Mouse (Mus musculus): ENCODE data around the gene Olfr697. TPM values are rescaled to one million over a fixed set of nuclear protein-coding genes. Genes with fewer than 3 reads are reported as not detected.
"Not testable (repeated sequence)": the region's sequence is repeated elsewhere in the genome, so short reads cannot be mapped to it uniquely, and the experiment has no call there.

The Olfr697 gene
- polyA plus RNA-seq (2014; fragmentation: Nextera tagmentation; extraction: Ambion mirVana), result not detected in 2 replicates

DNA sequence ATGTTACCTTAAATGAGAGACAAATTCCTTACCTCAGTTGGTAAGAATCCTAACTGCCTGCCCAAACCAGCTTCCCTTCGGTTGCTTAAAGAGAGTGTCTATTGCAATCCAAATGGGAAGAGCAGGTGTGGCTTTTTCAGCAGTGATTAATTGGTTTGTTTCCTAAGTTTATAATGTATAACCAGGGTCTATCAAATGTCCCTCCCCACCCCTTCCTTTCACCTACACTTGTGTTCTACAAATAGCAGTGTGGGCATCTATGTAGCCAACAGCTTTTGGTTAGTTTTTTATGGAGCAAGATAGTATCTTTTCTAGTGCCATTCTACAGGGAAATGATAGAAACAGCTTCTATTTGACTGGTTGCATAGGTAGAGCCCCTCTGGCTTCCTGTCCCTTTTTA, at the start of gene Olfr697:
Gene Olfr697 (minus strand): TSS at position 101 of the 400 bp plus-strand sequence.
- Histone ChIP-seq H3K27me3 (ENCODE audit: control insufficient read depth, insufficient read depth, low read length) (no peaks in the 10 kb centered on the region), H3K36me3 (ENCODE audit: control insufficient read depth, insufficient read depth, low read length) (no peaks in the 10 kb centered on the region), H3K9ac (ENCODE audit: low read length) (no peak within 1 kb of the TSS), H3K4me2 (no peak within 1 kb of the TSS), H3K9me3 (ENCODE audit: control insufficient read depth, low read length) (no peaks in the 10 kb centered on the region), H3K27ac (ENCODE audit: low read depth, low read length) (no peak within 1 kb of the TSS), H3K4me3 (ENCODE audit: low read depth, low read length) (no peak within 1 kb of the TSS), H3K4me1 (ENCODE audit: control insufficient read depth, insufficient read depth, low read length) (no peaks in the 10 kb centered on the region)
- DNase-seq (ENCODE audit: low spot score, missing footprints) (no peak), ATAC-seq (ENCODE audit: low FRiP score) (no peak)
- 79% methylated on average over 1 of the region's 1 CpGs for WGBS

DNA sequence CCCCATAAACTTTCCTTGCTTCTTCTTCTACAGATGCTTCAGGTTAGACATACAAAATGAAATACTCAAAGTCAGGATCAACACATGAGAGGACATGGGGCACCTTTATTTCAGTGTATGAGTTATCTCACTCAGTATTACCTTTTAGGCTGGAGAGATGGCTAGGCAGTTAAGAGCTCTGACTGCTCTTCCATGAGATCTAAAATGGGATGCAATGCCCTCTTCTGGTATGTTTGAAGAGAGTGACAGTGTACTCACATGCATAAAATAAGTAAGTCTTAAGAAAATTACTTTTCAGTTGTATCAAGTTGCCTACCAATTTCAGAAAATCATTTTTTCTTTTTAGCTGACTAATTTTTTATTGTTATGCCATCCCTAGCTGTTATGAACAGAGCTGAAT, 46.1 kb upstream of the Olfr697 start:
- Histone ChIP-seq H3K4me1 (ENCODE audit: control insufficient read depth, insufficient read depth, low read length) (no peaks in the 10 kb centered on the region), H3K27me3 (ENCODE audit: control insufficient read depth, insufficient read depth, low read length) (no peaks in the 10 kb centered on the region), H3K36me3 (ENCODE audit: control insufficient read depth, insufficient read depth, low read length) (no peaks in the 10 kb centered on the region), H3K4me2 (no peak overlapping the region), H3K27ac (ENCODE audit: low read depth, low read length) (no peak overlapping the region), H3K9me3 (ENCODE audit: control insufficient read depth, low read length) (no peaks in the 10 kb centered on the region), H3K9ac (ENCODE audit: low read length) (no peak overlapping the region), H3K4me3 (ENCODE audit: low read depth, low read length) (no peak overlapping the region)
- no peak for DNase-seq (ENCODE audit: low spot score, missing footprints)
- no peak for ATAC-seq (ENCODE audit: low FRiP score)

DNA sequence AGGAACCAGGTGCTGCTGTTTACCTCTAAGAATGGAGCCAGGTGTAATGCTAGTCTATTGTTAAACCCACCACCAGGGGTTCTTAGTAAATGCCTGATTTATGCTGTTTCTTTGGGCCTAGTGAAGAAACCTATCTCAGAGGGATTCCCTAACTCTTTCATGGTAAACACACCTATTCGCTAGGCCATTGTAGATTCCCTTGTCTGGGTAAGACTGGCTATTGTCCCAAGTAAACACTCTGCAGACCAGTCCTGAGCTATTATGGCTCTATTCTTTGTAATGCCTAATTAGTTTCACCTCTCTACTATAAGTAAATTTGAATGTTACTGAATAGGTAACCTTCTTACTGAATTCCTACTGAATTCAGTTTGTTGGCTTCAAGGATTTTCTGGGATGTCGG, 18.8 kb upstream of the Olfr697 start:
- H3K36me3 ChIP-seq (ENCODE audit: control insufficient read depth, insufficient read depth, low read length); H3K27ac ChIP-seq (ENCODE audit: low read depth, low read length); H3K9ac ChIP-seq (ENCODE audit: low read length); H3K4me1 ChIP-seq (ENCODE audit: control insufficient read depth, insufficient read depth, low read length); H3K4me3 ChIP-seq (ENCODE audit: low read depth, low read length); ATAC-seq (ENCODE audit: low FRiP score); H3K27me3 ChIP-seq (ENCODE audit: control insufficient read depth, insufficient read depth, low read length); H3K4me2 ChIP-seq; DNase-seq (ENCODE audit: low spot score, missing footprints); H3K9me3 ChIP-seq (ENCODE audit: control insufficient read depth, low read length): not testable (repeated sequence)
- WGBS, result 81% methylated on average over 2 of the region's 2 CpGs

DNA sequence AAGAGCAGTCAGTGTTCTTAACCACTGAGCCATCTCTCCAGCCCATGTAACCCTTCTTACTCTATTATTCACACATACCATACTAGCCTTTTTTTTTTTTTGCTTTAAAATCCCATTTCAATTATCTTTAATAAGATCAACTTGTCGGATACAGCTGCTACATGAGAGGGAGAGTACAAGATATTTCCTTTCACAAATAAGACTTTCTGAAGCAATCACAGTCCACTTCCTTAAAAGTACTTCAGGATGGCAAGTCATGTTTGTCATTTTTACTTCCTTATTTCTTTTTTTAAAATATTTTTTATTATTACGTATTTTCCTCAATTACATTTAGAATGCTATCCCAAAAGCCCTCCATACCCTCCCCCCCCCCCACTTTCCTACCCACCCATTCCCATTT, 16.6 kb upstream of the Olfr697 start:
- no peak for DNase-seq (ENCODE audit: low spot score, missing footprints)
- ATAC-seq (ENCODE audit: low FRiP score), result no peak
- no peaks in the 10 kb centered on the region for H3K36me3 ChIP-seq (ENCODE audit: control insufficient read depth, insufficient read depth, low read length)
- no peak overlapping the region for H3K4me2 ChIP-seq
- no peak overlapping the region for H3K27ac ChIP-seq (ENCODE audit: low read depth, low read length)
- H3K4me1 ChIP-seq (ENCODE audit: control insufficient read depth, insufficient read depth, low read length), result no peaks in the 10 kb centered on the region
- 86% methylated on average over 2 of the region's 2 CpGs for WGBS
- no peaks in the 10 kb centered on the region for H3K9me3 ChIP-seq (ENCODE audit: control insufficient read depth, low read length)
- no peak overlapping the region for H3K4me3 ChIP-seq (ENCODE audit: low read depth, low read length)
- H3K27me3 ChIP-seq (ENCODE audit: control insufficient read depth, insufficient read depth, low read length), result no peaks in the 10 kb centered on the region
- no peak overlapping the region for H3K9ac ChIP-seq (ENCODE audit: low read length)

DNA sequence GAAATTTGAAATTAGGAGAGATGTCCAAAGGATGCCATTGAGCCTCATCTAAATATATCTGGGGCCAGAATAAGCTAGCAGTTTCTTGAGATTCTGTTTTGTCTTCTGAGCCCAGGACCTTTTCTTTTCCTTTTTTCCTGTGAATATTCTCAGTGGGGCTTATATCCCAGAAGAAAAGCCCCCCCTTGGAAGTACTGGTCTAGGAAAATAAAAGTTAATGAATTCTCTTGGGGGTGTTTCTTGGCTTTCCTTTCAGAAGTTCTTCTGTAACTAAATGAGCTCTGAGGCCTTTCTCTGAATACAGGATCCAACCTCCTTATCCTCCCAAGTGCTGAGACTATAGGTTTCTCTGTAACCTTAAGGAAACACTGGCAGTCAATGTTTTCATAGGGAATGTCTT, 13.1 kb upstream of the Olfr697 start, which contains the start of gene Olfr698:
Gene Olfr698 (minus strand): TSS at position 101 of the 400 bp plus-strand sequence.
- ATAC-seq (ENCODE audit: low FRiP score) (no peak), DNase-seq (ENCODE audit: low spot score, missing footprints) (no peak)
- Histone ChIP-seq H3K4me1 (ENCODE audit: control insufficient read depth, insufficient read depth, low read length) (no peaks in the 10 kb centered on the region), H3K9me3 (ENCODE audit: control insufficient read depth, low read length) (no peaks in the 10 kb centered on the region), H3K4me3 (ENCODE audit: low read depth, low read length) (no peak within 1 kb of the TSS), H3K27me3 (ENCODE audit: control insufficient read depth, insufficient read depth, low read length) (no peaks in the 10 kb centered on the region), H3K27ac (ENCODE audit: low read depth, low read length) (no peak within 1 kb of the TSS), H3K36me3 (ENCODE audit: control insufficient read depth, insufficient read depth, low read length) (no peaks in the 10 kb centered on the region), H3K9ac (ENCODE audit: low read length) (no peak within 1 kb of the TSS), H3K4me2 (no peak within 1 kb of the TSS)

DNA sequence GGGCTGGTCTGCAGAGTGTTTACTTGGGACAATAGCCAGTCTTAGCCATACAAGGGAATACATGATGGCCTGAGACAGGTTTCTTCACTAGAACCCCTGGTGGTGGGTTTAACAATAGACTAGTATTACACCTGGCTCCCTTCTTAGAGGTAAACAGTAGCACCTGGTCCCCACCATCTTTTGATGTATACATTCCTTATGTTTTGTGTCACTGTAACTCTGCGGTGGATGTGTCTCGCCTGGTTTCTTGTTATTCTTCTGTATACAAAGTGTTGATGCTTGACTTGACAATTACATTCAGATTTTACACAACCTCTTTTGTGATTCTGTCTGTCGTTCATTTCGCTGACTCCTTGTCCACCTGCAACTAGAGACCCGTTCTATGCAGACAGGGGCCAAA, 3.6 kb upstream of the Olfr697 start:
- 90% methylated on average over 5 of the region's 5 CpGs for WGBS
- no peak overlapping the region for H3K27ac ChIP-seq (ENCODE audit: low read depth, low read length)
- no peak for ATAC-seq (ENCODE audit: low FRiP score)

DNA sequence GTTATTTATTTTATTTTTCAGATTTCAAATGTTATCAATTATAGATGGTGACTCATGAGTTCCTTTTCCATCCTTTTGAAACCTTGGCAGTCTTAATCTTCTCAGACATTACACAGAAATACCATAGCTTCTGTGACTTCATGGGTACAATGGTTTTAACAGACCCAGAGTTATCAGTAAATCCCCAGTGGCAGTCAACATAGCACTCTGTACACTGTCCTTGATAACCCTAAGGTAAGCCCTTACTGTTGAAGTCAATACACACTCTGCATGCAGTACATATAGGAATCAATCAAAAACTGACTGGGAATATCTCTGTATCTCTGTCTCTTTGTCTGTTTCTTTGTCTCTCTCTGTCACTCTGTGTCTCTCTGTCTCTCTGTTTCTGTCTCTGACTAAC, 5.2 kb downstream of the Olfr697 start:
- Histone ChIP-seq H3K36me3 (ENCODE audit: control insufficient read depth, insufficient read depth, low read length) (no peaks in the 10 kb centered on the region), H3K27ac (ENCODE audit: low read depth, low read length) (no peak overlapping the region), H3K4me3 (ENCODE audit: low read depth, low read length) (no peak overlapping the region), H3K27me3 (ENCODE audit: control insufficient read depth, insufficient read depth, low read length) (no peaks in the 10 kb centered on the region), H3K4me2 (no peak overlapping the region), H3K9ac (ENCODE audit: low read length) (no peak overlapping the region), H3K4me1 (ENCODE audit: control insufficient read depth, insufficient read depth, low read length) (no peaks in the 10 kb centered on the region), H3K9me3 (ENCODE audit: control insufficient read depth, low read length) (no peaks in the 10 kb centered on the region)
- ATAC-seq (ENCODE audit: low FRiP score) (no peak), DNase-seq (ENCODE audit: low spot score, missing footprints) (no peak)

More for the DNA sequence above, 3.6 kb upstream of the Olfr697 start:
- H3K4me2 ChIP-seq, result no peak overlapping the region
- H3K4me1 ChIP-seq (ENCODE audit: control insufficient read depth, insufficient read depth, low read length), result no peaks in the 10 kb centered on the region
- H3K9me3 ChIP-seq (ENCODE audit: control insufficient read depth, low read length), result no peaks in the 10 kb centered on the region
- H3K27me3 ChIP-seq (ENCODE audit: control insufficient read depth, insufficient read depth, low read length), result no peaks in the 10 kb centered on the region
- no peak overlapping the region for H3K9ac ChIP-seq (ENCODE audit: low read length)
- no peak overlapping the region for H3K4me3 ChIP-seq (ENCODE audit: low read depth, low read length)
- no peaks in the 10 kb centered on the region for H3K36me3 ChIP-seq (ENCODE audit: control insufficient read depth, insufficient read depth, low read length)
- DNase-seq (ENCODE audit: low spot score, missing footprints), result no peak

DNA sequence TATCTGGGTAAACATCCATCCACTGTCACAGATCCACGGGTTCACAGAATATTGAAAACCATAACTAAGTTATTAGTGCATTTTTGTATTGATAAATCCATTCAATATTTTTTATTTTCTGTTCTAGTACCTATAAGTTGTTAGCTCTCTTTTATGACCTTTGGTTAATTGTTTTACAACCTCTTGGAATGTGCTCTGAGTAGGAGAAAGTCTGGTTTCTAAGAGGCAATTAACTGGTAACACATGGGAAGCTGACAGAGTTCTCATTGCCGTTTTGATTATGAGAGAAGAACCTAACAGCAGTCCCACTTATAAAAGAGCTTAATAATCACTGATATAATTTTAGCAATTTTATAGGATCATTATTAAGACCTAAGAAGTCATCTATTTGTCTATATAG, 8.5 kb downstream of the Olfr697 start:
- no peaks in the 10 kb centered on the region for H3K4me1 ChIP-seq (ENCODE audit: control insufficient read depth, insufficient read depth, low read length)
- DNase-seq (ENCODE audit: low spot score, missing footprints) (no peak), ATAC-seq (ENCODE audit: low FRiP score) (no peak)
- no peak overlapping the region for H3K4me2 ChIP-seq
- H3K27me3 ChIP-seq (ENCODE audit: control insufficient read depth, insufficient read depth, low read length), result no peaks in the 10 kb centered on the region
- H3K4me3 ChIP-seq (ENCODE audit: low read depth, low read length), result no peak overlapping the region
- H3K9me3 ChIP-seq (ENCODE audit: control insufficient read depth, low read length), result no peaks in the 10 kb centered on the region
- H3K9ac ChIP-seq (ENCODE audit: low read length), result no peak overlapping the region
- H3K27ac ChIP-seq (ENCODE audit: low read depth, low read length), result no peak overlapping the region
- WGBS, result 77% methylated on average over 2 of the region's 2 CpGs
- no peaks in the 10 kb centered on the region for H3K36me3 ChIP-seq (ENCODE audit: control insufficient read depth, insufficient read depth, low read length)

DNA sequence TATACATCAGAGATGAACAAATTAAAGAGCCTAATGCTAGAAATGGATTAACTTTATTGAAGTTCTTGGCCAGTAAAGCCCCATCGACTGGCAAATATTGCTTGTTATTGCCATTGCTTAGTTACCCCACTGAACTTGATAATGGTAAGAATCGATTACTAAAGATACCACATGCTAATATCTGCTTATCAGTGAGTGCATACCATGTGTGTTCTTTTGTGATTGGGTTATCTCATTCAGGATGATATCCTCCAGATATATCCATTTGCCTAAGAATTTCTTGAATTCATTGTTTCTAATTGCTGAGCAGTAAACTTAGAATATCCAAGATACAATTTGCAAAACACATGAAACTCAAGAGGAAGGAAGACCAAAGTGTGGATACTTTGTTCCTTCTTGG, 16.6 kb downstream of the Olfr697 start:
- not testable (repeated sequence) for DNase-seq (ENCODE audit: low spot score, missing footprints); H3K4me2 ChIP-seq; ATAC-seq (ENCODE audit: low FRiP score); H3K27me3 ChIP-seq (ENCODE audit: control insufficient read depth, insufficient read depth, low read length); H3K27ac ChIP-seq (ENCODE audit: low read depth, low read length); H3K4me1 ChIP-seq (ENCODE audit: control insufficient read depth, insufficient read depth, low read length); H3K9ac ChIP-seq (ENCODE audit: low read length); H3K9me3 ChIP-seq (ENCODE audit: control insufficient read depth, low read length); H3K4me3 ChIP-seq (ENCODE audit: low read depth, low read length); H3K36me3 ChIP-seq (ENCODE audit: control insufficient read depth, insufficient read depth, low read length)
- WGBS, result 88% methylated on average over 2 of the region's 2 CpGs

DNA sequence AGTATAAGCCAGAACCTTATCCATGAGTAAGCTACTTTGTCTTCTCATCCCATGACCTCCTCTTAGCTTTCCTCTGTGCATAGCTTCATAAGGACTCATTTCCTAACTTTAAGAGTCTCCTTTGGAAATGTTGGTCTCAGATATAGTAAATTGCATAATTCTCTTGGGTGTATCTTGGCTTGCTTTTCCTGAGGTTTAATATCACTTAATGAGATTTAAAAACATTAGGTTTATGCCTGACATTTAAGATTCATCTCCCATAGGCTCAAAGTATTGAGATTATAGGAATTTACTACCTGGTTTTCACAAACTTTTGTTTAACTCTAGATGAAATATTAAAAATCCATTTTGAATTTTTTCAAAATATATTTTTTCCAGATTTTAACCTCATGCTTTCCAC, 25.9 kb downstream of the Olfr697 start, which contains the start of gene Olfr695:
Gene Olfr695 (minus strand): TSS at position 101 of the 400 bp plus-strand sequence.
- Histone ChIP-seq H3K9ac (ENCODE audit: low read length) (no peak within 1 kb of the TSS), H3K4me2 (no peak within 1 kb of the TSS), H3K27ac (ENCODE audit: low read depth, low read length) (no peak within 1 kb of the TSS), H3K27me3 (ENCODE audit: control insufficient read depth, insufficient read depth, low read length) (no peaks in the 10 kb centered on the region), H3K9me3 (ENCODE audit: control insufficient read depth, low read length) (no peaks in the 10 kb centered on the region), H3K4me3 (ENCODE audit: low read depth, low read length) (no peak within 1 kb of the TSS), H3K4me1 (ENCODE audit: control insufficient read depth, insufficient read depth, low read length) (no peaks in the 10 kb centered on the region), H3K36me3 (ENCODE audit: control insufficient read depth, insufficient read depth, low read length) (no peaks in the 10 kb centered on the region)
- no peak for DNase-seq (ENCODE audit: low spot score, missing footprints)
- ATAC-seq (ENCODE audit: low FRiP score), result no peak

All from midbrain, embryonic 11.5 days (tissue).